Mouse (Mus musculus) left cerebral cortex, adult 2 months (tissue): ENCODE measurements at regions not wholly inside any gene's neighbourhood (a gene's known extent, or its start where the extent isn't known, plus 50 kb on each side); places are given as distances from the start of the nearest gene placed in this dataset.

Experiments
- DNase-seq, 2 experiments: peaks; one replicate each; pipeline ENCODE4 v3.0.0; 2021 to 2022; ENCODE audit warnings: low spot score in 2 of 2, mixed read lengths in 1 of 2; ENCODE audit errors: extremely low spot score in 1 of 2
- H3K27ac ChIP-seq: fragments of 200-600 bp; 2 replicates; pipeline ENCODE4 v1.8.1; 2022
- H3K4me3 ChIP-seq: fragments of 200-600 bp; 2 replicates; pipeline ENCODE4 v1.8.1; 2022
- CTCF ChIP-seq: fragments of 200-600 bp; IDR thresholded peaks from 2 replicates; pipeline ENCODE4 v1.8.1; 2022; ENCODE audit warnings: antibody characterized with exemption, mild to moderate bottlenecking, moderate library complexity
- intact Hi-C: fragments of 180-260 bp; cut with DNase I; formaldehyde crosslinking; loops from one replicate; pipeline ENCODE4 v1.15.1; 2025

GRCm38 (mm10) chr4:8984059-8984606, 745.3 kb upstream of the Car8 start:
- TF ChIP-seq CTCF, result no peak
- Histone ChIP-seq H3K4me3 (no peak overlapping the region), H3K27ac (no peak overlapping the region)
- DNase-seq, result no peak
- intact Hi-C loops, result no loop called here

- DNase-seq, result no peak
- H3K4me3 ChIP-seq, result no peak overlapping the region
- H3K27ac ChIP-seq, result no peak overlapping the region
- no peak for TF ChIP-seq CTCF
- intact Hi-C loops, result no loop called here
Measured at GRCm38 (mm10) chr4:8978949-8979348, 740.1 kb upstream of the Car8 start.

- DNase-seq, result no peak
- no peak overlapping the region for H3K4me3 ChIP-seq
- H3K27ac ChIP-seq, result no peak overlapping the region
- intact Hi-C loops, result no loop called here
- no peak for TF ChIP-seq CTCF
Measured at GRCm38 (mm10) chr4:8969951-8970455, 731.2 kb upstream of the Car8 start.

DNA sequence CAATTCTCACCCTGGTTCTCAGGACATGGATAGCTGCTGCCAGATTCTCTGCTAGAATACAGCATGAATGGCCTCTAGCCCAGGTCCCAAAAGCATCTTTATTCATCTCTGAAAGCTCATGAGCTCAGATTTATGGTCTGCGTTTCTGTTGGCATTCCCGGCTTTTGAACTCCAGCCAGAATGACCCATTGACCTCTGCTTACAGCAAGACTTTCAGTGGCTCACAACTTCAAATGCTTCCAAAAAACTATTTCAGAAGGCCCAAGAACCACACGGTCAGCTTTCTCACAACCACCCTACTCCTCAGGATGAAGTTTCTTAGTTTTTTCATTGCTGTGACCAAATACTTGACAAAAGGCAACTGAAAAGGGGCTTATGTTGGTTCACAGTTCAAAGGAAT, 729.9 kb upstream of the Car8 start:
- no peak for DNase-seq
- no peak overlapping the region for H3K27ac ChIP-seq
- no peak for TF ChIP-seq CTCF
- H3K4me3 ChIP-seq, result no peak overlapping the region
- intact Hi-C loops, result no loop called here

- H3K27ac ChIP-seq, result no peak overlapping the region
- DNase-seq, result no peak
- TF ChIP-seq CTCF, result no peak
- intact Hi-C loops, result no loop called here
- H3K4me3 ChIP-seq, result no peak overlapping the region
Measured at GRCm38 (mm10) chr4:8967986-8968385, 729.1 kb upstream of the Car8 start.

DNA sequence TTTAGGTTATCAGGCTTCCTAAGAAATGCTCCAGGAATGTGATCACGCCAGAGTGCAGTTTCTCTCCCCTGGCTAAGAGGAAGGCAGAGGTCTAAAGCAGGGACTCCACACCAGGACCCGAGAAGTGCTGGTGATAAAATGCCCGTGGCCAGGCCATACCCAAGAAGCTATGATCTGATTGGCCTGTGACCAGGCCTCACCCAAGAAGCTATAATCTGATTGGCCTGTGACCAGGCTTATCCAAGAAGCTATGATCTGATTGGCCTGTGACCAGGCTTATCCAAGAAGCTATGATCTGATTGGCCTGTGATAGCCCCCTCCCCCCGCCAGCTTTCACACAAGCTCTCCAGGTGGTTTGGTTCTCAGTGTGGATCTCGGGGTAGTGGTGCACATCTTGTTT, 726.7 kb upstream of the Car8 start:
- intact Hi-C loops, result no loop called here
- Histone ChIP-seq H3K4me3 (no peak overlapping the region), H3K27ac (no peak overlapping the region)
- TF ChIP-seq CTCF, result no peak
- DNase-seq, result no peak

DNA sequence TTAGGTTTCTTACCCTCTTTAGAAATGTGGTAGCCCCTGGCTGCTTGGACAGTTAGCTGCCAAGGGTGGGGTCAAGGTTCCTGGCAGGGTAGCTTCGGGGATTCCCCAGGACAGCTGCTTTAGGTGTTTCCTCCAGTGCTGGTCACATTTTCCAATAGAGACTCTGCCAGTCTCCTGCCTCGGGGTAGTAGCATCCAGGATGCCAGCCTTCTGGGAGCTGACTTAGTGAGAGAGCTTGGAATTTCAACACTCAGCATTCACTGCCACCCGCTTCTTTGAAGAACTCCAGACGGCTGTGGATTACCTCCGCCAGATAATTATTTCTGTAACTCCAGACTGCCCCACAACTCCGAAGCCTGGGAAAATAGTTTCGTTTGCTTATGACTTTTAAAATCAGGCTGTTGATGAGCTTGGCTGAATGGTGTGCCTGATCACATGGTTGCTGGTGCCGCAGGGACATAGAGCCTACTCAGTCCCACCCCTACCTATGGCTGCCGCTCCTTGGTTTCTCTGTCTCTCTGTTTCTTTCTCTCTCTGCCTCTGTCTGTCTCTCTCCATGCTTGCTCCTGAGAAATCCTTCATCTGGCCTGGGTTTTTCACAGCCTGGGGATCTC, 724.2 kb upstream of the Car8 start:
- no peak overlapping the region for H3K27ac ChIP-seq
- TF ChIP-seq CTCF, result no peak
- H3K4me3 ChIP-seq, result no peak overlapping the region
- no peak for DNase-seq
- intact Hi-C loops, result no loop called here

DNA sequence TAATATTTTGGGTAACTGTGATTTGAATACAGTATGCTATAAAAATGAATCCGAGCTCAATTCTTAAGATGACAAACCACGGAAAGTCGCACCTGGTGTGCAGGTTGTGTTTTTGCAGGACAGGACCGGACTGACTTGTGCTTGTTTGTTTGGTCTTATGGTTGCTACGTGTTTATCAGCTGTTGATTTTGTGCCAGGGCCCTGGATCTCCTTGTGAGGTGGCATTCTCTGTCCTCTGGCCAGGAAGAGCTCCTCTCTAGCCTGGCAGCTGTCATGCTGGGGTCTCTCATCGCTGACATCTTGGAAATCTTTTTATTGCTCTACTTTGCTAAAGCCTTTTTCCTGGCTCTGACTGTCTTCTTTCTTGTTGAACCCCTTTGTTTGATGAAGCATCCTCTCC, 723.0 kb upstream of the Car8 start:
- intact Hi-C loops, result no loop called here
- no peak overlapping the region for H3K27ac ChIP-seq
- no peak overlapping the region for H3K4me3 ChIP-seq
- no peak for TF ChIP-seq CTCF
- DNase-seq, result no peak

- no peak overlapping the region for H3K27ac ChIP-seq
- no peak for TF ChIP-seq CTCF
- intact Hi-C loops, result no loop called here
- no peak overlapping the region for H3K4me3 ChIP-seq
- DNase-seq, result no peak
Measured at GRCm38 (mm10) chr4:8957771-8958170, 718.9 kb upstream of the Car8 start.

- DNase-seq, result no peak
- no peak overlapping the region for H3K27ac ChIP-seq
- intact Hi-C loops, result no loop called here
- TF ChIP-seq CTCF, result no peak
- no peak overlapping the region for H3K4me3 ChIP-seq
Measured at GRCm38 (mm10) chr4:8957023-8957343, 718.1 kb upstream of the Car8 start.

DNA sequence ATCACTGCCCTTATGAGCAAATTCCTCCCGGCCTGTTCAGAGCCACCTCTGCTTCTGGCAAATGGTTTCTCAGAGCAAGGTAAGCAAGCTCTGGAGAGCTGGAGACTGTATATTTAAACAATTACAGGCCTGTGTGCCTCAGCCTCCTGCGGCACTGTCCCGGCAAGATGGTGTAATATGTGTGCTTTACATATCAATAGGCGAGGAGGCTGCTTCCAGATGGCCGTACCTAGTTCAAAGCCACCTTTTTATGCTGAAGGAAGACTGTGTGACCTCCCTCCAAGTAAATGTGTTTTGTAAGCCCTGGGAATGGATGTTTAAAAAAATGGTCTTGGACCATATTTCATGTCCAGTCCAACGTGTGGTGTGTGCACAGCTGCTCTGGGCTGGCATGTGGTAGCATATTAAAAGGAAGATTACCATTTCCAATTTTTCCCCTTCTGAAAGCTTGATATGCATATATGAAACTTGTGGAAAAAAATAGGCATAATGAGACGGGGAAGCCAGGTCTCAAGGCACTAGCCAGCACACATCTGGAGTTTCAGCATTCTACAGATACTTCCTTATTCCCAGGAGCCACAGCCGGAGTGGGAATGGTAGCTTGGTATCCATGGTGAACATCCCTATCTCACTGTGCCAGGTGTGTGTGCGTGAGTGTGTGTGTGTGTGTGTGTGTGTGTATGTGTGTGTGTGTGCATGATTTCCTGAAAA, 717.6 kb upstream of the Car8 start:
- Histone ChIP-seq H3K27ac (no peak overlapping the region), H3K4me3 (no peak overlapping the region)
- intact Hi-C loops, result no loop called here
- TF ChIP-seq CTCF, result no peak
- DNase-seq, result no peak

DNA sequence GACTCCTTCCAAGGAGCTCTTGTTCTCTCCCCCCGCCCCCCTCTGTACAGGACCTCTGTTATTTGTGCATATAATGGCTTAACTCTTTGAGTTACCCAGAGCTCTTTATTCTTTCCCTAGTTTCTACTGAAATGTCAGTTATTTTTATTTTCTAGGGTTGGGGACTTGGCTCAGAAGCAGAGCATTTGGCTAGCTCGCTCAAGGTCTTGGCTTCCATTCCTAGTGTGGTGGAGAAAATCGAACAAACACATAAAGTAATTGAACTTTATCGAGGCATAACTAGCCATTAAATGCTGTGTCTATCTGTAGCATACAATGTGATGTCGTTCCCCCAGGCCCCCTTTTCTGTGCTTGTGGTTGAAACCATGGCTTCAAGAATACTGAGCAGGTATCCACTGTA, 716.5 kb upstream of the Car8 start:
- intact Hi-C loops, result loop anchor here (1.0 kb wide), 1 partner anchor 17 kb away; no protein-coding TSS in a partner anchor
- TF ChIP-seq CTCF, result no peak

More for the DNA sequence above, 716.5 kb upstream of the Car8 start:
- DNase-seq, result no peak
- Histone ChIP-seq H3K27ac (no peak overlapping the region), H3K4me3 (no peak overlapping the region)
